Mouse (Mus musculus) midbrain, embryonic 13.5 days (tissue): Measurements from ENCODE around the gene Wdr70. TPM values are rescaled to one million over a fixed set of nuclear protein-coding genes. Genes with fewer than 3 reads are reported as not detected.

Experiments used
- ATAC-seq: fragments of 200-750 bp; cut with Nextera tagmentation; 2 replicates; pipeline ENCODE4 v1.8.0; 2017; ENCODE audit warnings: mild to moderate bottlenecking, moderate TSS enrichment, moderate library complexity
- H3K27ac ChIP-seq: fragments of 300-500 bp; sonication (generic); 2 replicates; pipeline ENCODE4 v1.5.1; 2015; ENCODE audit warnings: inconsistent platforms, mild to moderate bottlenecking, moderate library complexity
- H3K27me3 ChIP-seq: fragments of 300-500 bp; sonication (generic); 2 replicates; pipeline ENCODE4 v1.6.1; 2015; ENCODE audit warnings: mild to moderate bottlenecking, inconsistent platforms
- H3K36me3 ChIP-seq: fragments of 300-500 bp; sonication (generic); 2 replicates; pipeline ENCODE4 v1.6.1; 2015; ENCODE audit warnings: mild to moderate bottlenecking, inconsistent platforms
- H3K4me1 ChIP-seq: fragments of 300-500 bp; sonication (generic); replicated peaks from 2 replicates; pipeline ENCODE4 v1.6.1; 2015; ENCODE audit warnings: inconsistent platforms
- H3K4me2 ChIP-seq: fragments of 300-500 bp; sonication (generic); replicated peaks from 2 replicates; pipeline ENCODE4 v1.6.1; 2015; ENCODE audit warnings: moderate library complexity, mild to moderate bottlenecking, inconsistent platforms
- H3K4me3 ChIP-seq: fragments of 300-500 bp; sonication (generic); replicated peaks from 2 replicates; pipeline ENCODE4 v1.5.1; 2015; ENCODE audit warnings: mild to moderate bottlenecking, inconsistent platforms
- H3K9ac ChIP-seq: fragments of 300-500 bp; sonication (generic); replicated peaks from 2 replicates; pipeline ENCODE4 v1.6.1; 2015; ENCODE audit warnings: mild to moderate bottlenecking, inconsistent platforms
- H3K9me3 ChIP-seq: fragments of 300-500 bp; sonication (generic); 2 replicates; pipeline ENCODE4 v1.6.1; 2016; ENCODE audit warnings: mild to moderate bottlenecking, inconsistent platforms
- WGBS: fragments of 180-500 bp; shearing (Covaris S2); methylation state at CpG from one replicate; pipeline ENCODE4 v1.1.7; 2015; 5-methylcytosine and 5-hydroxymethylcytosine counted together
- polyA plus RNA-seq: library from polyadenylated mRNA; unstranded; fragments of >200 nt; fragmentation: Nextera tagmentation; extraction: Ambion mirVana; gene quantifications from 2 replicates; pipeline ENCODE4 v1.2.1, GENCODE M21; 2015

The Wdr70 gene
- polyA plus RNA-seq, 1 experiment from 2014 or later, result 72.6 TPM

DNA sequence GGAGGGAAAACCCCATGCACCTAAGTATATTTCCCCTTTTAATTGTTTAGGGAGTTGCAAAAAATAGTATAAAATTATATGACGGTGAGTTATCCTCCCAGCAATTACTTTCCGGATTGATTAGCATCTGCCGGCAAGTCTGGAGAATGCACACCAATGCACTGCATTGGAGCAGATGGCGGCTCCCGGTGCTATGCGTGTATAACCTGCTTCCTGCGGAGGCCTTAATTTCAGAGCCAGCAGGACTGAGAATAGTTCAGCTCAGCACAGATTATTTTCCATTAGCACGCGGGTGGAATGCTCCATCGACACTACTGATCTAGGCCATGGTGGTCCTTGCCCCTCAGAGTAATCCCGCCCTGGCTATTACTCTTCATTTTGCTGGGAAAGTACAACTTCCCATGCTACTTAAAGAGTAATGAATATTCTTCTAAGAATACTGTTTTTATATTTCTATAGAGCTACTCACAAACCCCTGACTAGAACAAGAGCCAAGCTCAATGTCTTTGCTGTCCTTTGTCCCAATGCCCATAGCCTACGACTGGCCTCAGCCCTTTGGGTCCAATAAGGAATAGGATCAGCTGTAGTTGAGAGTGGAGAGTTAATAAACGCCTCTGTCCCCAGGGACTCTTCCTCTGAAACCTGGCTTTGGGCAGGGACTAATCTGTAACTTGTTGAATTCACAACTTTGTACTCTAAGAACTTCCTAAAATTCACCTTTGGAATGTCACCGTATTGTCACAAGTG is 176.5 kb downstream of the Wdr70 start:
- H3K4me3 ChIP-seq, result no peak overlapping the region
- 88% methylated on average over 14 of the region's 14 CpGs for WGBS
- H3K9me3 ChIP-seq, result no peaks in the 10 kb centered on the region
- H3K27me3 ChIP-seq, result no peaks in the 10 kb centered on the region
- ATAC-seq, result no peak
- H3K9ac ChIP-seq, result no peak overlapping the region
- no peak overlapping the region for H3K27ac ChIP-seq
- no peak overlapping the region for H3K4me2 ChIP-seq
- no peaks in the 10 kb centered on the region for H3K4me1 ChIP-seq
- peaks cover 5% of the 10 kb centered on the region; the same call in 1 of the 2 replicates for H3K36me3 ChIP-seq

DNA sequence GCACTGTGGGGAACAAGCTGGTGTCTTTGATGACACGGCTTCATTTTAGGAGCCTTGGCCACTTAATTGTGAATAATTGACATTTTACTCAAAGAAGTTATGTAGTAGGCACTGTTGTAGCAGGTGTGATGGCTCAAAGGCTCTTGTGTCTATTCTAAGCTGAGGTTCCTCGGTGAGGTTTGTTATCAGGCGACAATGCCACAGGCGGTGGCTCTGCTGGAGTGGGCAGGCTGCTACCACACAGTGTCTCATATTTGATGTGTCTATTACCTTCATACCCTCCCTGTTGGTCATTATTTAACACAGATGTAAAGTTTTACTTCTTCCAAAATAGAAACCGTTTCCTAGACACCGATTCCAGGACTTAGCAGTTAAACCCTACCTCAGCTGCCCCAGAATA is 177.9 kb downstream of the Wdr70 start:
- Histone ChIP-seq H3K9me3 (no peaks in the 10 kb centered on the region), H3K27ac (no peak overlapping the region), H3K36me3 (peaks cover 5% of the 10 kb centered on the region; the same call in 1 of the 2 replicates), H3K4me3 (no peak overlapping the region), H3K4me1 (no peaks in the 10 kb centered on the region), H3K9ac (no peak overlapping the region), H3K4me2 (no peak overlapping the region), H3K27me3 (no peaks in the 10 kb centered on the region)
- 88% methylated on average over 6 of the region's 6 CpGs for WGBS
- ATAC-seq, result no peak

DNA sequence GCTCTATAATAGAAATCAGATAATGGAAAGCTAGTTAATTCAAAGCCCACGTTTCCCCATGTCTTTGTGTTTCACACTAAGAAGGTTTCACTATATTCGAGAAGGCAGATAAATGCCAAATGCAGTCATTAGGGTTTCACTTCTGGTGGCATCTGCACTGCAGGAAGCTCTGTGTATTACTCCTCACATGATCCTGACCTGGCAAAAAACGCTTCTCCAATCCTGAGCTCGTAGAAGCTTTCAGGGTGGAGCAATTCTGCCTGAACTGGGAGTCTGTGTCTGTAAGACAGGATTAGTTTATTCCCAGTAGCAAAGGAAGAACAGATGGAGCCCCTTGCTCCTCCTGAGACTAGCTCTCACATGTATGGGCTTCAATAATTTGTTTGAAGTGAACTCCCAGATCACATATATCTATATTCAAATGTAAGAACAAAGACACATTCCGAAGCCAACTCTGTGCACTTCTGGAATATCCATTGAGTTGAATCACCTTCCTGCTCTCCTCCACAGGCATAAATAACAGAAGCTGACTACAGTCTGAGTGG is 192.4 kb downstream of the Wdr70 start:
- Histone ChIP-seq H3K9me3 (no peaks in the 10 kb centered on the region), H3K27me3 (no peaks in the 10 kb centered on the region), H3K27ac (no peak overlapping the region), H3K9ac (no peak overlapping the region), H3K4me1 (peaks cover 6% of the 10 kb centered on the region), H3K4me2 (no peak overlapping the region), H3K36me3 (peaks cover 7% of the 10 kb centered on the region; the same call in 1 of the 2 replicates), H3K4me3 (no peak overlapping the region)
- 41% methylated on average over 5 of the region's 5 CpGs for WGBS
- peak; percentile 67 for ATAC-seq

DNA sequence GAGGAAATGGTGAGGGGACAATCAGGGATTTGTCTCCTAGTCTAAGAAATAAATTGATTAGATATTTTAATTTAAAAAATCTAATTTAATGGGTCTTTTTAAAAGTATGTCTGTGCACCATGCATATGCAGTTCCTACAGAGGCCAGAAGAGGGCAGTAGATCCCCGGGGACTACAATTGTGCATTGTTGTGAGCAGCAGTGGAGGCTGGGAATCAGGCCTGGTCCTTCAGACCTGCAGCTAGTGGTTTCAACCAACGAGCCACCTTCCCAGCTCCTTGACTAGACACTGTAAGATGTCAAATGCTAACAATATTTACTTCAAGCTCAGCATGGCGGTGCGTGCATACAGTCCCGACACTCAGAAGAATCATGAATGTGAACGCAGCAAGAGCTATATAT is 199.7 kb downstream of the Wdr70 start:
- H3K4me1 ChIP-seq, result no peaks in the 10 kb centered on the region
- no peak for ATAC-seq
- no peak overlapping the region for H3K9ac ChIP-seq
- no peak overlapping the region for H3K27ac ChIP-seq
- no peaks in the 10 kb centered on the region; the same call in 1 of the 2 replicates for H3K27me3 ChIP-seq
- H3K4me2 ChIP-seq, result no peak overlapping the region
- 97% methylated on average over 6 of the region's 6 CpGs for WGBS
- no peaks in the 10 kb centered on the region; the same call in 1 of the 2 replicates for H3K9me3 ChIP-seq
- H3K36me3 ChIP-seq, result no peaks in the 10 kb centered on the region
- H3K4me3 ChIP-seq, result no peak overlapping the region

DNA sequence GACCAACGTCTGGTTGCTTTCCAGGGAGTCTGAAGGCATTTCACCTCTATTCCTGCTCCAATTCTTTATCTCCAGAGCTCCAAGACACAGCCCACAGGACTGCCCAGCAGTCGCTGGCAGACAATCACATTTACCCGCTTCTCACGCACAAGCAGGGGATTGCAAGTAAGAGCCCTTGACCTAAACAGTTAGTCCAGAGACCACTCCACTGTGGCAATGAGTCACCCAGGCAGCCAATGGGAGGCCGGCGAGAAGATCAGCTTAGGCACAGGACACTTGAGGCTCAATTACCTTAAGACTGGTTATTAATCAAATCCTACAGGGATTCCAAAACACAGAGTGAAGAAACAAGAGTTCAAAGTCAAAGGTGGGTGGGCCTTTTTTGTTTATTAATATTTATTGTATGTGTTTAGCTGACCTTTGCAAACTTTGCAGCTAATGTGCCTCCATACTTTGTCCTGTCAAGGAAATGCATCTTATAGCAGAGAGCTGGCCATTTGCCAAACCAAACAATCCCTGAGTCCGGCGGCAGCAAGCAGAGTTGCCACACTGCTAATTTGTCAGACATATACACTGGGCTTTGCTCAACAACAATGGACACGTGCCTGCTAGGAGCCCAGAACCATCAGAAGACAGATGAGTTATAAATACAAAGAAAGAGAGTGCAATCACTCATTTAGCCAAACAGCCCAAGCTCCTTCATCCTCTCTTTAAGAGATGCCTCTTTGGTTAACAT is 207.3 kb downstream of the Wdr70 start:
- H3K4me3 ChIP-seq, result no peak overlapping the region
- H3K9me3 ChIP-seq, result no peaks in the 10 kb centered on the region
- no peak overlapping the region for H3K9ac ChIP-seq
- no peaks in the 10 kb centered on the region for H3K36me3 ChIP-seq
- peaks cover 37% of the 10 kb centered on the region for H3K4me1 ChIP-seq
- 52% methylated on average over 9 of the region's 9 CpGs for WGBS
- H3K27me3 ChIP-seq, result peaks cover 23% of the 10 kb centered on the region
- ATAC-seq, result no peak
- H3K4me2 ChIP-seq, result no peak overlapping the region
- H3K27ac ChIP-seq, result no peak overlapping the region

DNA sequence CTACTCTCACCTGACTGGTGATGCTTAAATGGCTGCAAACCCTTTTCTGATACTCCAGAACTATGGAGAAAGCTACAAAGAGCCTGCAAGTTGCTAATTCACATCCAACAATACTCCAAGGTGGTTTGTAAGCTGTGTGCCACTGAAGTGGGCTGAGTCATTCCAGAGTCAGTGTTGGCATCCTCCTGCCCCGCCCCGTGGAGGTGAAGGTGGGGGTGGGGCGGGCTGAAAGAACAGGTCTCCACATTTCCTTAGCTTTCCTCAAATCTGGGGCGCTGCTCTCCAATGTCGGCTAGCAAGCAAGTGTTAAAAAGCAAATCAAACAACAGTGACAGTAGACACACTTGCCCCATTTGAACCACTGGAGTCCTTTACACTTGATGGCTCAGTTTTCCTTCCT is 208.7 kb downstream of the Wdr70 start:
- Histone ChIP-seq H3K4me1 (peaks cover 37% of the 10 kb centered on the region), H3K4me3 (no peak overlapping the region), H3K9ac (no peak overlapping the region), H3K9me3 (no peaks in the 10 kb centered on the region), H3K27me3 (peaks cover 28% of the 10 kb centered on the region), H3K36me3 (0 out of 2 replicates have a peak, but pooled peaks cover 3% of the 10 kb centered on the region), H3K4me2 (no peak overlapping the region), H3K27ac (no peak overlapping the region)
- 77% methylated on average over 5 of the region's 5 CpGs for WGBS
- ATAC-seq, result no peak

DNA sequence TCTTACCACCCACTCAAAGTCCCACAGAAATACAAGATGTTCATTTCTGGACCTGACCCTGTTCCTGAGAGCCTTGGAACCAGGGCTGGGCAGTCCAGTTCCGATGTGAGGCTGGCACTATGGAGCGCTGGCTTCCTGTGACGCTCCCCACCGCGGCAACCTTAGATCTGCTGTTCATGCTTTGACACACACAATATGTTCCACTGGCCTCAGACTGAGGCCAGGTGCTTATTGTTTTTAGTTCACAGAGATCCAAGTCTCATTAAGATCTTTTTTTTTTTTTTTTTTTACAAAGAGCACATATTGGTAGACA is 209.7 kb downstream of the Wdr70 start:
- H3K27ac ChIP-seq, result no peak overlapping the region
- no peak overlapping the region for H3K9ac ChIP-seq
- WGBS, result 36% methylated on average over 5 of the region's 5 CpGs
- no peaks in the 10 kb centered on the region for H3K9me3 ChIP-seq
- H3K36me3 ChIP-seq, result 0 out of 2 replicates have a peak, but pooled peaks cover 3% of the 10 kb centered on the region
- H3K4me1 ChIP-seq, result peaks cover 37% of the 10 kb centered on the region
- peaks cover 28% of the 10 kb centered on the region for H3K27me3 ChIP-seq
- H3K4me3 ChIP-seq, result no peak overlapping the region
- 0 out of 2 replicates have a peak, but pooled peaks have one; percentile 1 for ATAC-seq
- H3K4me2 ChIP-seq, result no peak overlapping the region

DNA sequence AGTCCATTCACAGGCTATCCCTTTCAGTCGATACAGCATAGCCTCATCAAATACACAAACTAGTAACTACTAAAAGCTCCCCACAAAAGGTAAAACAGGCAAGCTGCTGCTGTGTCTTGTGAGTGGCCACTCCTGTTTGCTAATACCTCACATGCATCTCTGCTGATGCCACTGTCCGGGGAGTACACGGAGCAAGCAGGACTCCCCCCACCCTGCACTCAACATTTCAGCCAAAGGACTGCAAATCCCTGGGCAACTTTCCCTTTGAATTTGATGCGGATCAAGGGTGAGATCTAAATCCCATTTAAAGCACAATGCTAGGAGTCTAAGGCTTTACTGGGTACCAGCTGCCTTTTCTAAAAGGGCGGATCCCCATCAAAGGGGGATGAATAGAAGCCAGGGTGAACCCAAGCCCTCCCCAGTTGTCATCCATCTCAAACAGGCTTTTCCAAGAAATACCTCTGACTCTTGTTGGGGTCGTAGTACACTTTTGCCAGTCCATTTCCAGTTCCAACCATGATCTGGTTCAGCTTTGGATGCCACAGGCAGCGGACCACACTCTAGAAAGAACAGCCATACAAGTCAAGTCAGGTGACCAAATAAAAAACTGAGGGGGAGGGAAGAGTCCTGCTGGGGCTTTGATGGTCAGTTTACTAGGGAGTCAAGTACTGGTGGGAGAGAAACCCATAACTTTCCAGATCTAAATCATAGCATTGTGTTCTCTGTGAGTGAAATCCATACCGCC is 210.2 kb downstream of the Wdr70 start:
- Histone ChIP-seq H3K9me3 (no peaks in the 10 kb centered on the region), H3K27ac (no peak overlapping the region), H3K9ac (no peak overlapping the region), H3K4me2 (no peak overlapping the region), H3K36me3 (peaks cover 8% of the 10 kb centered on the region; the same call in 1 of the 2 replicates), H3K27me3 (peaks cover 28% of the 10 kb centered on the region), H3K4me1 (peaks cover 37% of the 10 kb centered on the region), H3K4me3 (no peak overlapping the region)
- WGBS, result 26% methylated on average over 8 of the region's 8 CpGs
- ATAC-seq, result peak; percentile 76

DNA sequence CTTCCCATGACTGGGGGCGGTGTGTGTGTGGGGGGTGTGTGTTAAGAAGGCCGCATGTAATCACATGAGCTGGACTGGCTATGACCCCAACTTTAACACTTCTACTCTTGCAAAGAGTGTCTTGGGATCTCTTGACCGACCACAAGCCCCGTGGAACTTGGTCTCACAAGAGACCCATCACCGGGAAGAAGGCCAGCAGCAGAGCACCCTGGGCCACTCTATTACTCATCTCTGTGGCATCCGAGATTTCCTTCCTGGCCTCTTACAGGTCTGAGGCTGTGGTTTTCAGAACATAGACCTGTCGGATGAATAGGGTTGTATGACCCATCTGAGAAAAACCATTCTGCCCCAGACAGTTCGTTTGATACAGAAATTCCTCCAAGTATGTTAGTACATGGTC is 212.4 kb downstream of the Wdr70 start:
- ATAC-seq, result no peak
- 96% methylated on average over 8 of the region's 8 CpGs for WGBS

DNA sequence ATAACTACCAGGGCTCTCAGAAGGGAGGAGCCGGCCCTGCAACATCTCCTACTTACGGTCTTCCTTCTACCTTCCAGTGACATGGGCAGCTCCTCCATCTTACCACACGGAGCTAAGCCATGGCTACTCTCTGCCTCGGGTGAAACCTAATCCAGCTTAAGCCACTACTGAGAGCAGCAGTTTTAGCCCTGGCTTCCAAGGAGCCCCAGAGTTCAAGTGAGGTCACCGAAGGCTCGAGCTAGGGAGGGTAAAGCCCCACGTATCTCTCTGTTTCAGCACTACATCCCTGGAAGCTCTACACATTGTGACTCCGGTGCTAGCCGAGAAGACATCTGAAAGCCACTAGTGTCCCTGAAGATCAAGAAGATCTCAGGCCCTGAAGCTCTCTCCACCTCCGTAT is 213.9 kb downstream of the Wdr70 start:
- no peak for ATAC-seq
- Histone ChIP-seq H3K4me1 (peaks cover 23% of the 10 kb centered on the region), H3K27ac (no peak overlapping the region), H3K27me3 (peaks cover 20% of the 10 kb centered on the region), H3K36me3 (peaks cover 15% of the 10 kb centered on the region), H3K9ac (no peak overlapping the region), H3K4me2 (no peak overlapping the region), H3K9me3 (peaks cover 6% of the 10 kb centered on the region), H3K4me3 (no peak overlapping the region)
- WGBS, result 37% methylated on average over 10 of the region's 10 CpGs

More for the DNA sequence above, 212.4 kb downstream of the Wdr70 start:
- H3K9me3 ChIP-seq, result peaks cover 5% of the 10 kb centered on the region
- H3K4me2 ChIP-seq, result no peak overlapping the region
- H3K4me1 ChIP-seq, result peaks cover 29% of the 10 kb centered on the region
- no peak overlapping the region for H3K27ac ChIP-seq
- H3K36me3 ChIP-seq, result peaks cover 13% of the 10 kb centered on the region
- peaks cover 28% of the 10 kb centered on the region for H3K27me3 ChIP-seq
- H3K4me3 ChIP-seq, result no peak overlapping the region
- H3K9ac ChIP-seq, result no peak overlapping the region

DNA sequence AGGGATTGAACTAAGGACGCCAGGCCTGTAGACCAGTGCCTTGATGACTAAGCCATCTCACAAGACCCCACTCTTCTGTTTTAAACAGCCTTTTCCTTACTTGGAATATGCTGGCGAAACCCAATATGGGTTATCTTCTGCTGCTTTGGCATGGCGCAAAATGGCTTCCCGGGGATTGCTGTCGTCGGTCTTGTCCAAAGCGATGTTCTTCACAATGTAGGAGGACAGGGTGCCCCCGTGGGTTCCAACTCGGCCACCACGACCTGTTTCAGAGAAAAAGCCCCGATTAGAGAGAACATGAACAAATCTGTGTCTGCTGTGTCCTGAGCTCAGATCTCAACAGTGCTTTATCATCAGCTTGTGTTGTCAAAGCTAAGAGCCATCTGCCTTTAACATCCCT is 214.8 kb downstream of the Wdr70 start:
- Histone ChIP-seq H3K27ac (no peak overlapping the region), H3K4me1 (peaks cover 21% of the 10 kb centered on the region), H3K4me2 (no peak overlapping the region), H3K4me3 (no peak overlapping the region), H3K9me3 (peaks cover 6% of the 10 kb centered on the region), H3K36me3 (peaks cover 15% of the 10 kb centered on the region), H3K27me3 (peaks cover 17% of the 10 kb centered on the region), H3K9ac (no peak overlapping the region)
- ATAC-seq, result no peak
- 94% methylated on average over 11 of the region's 11 CpGs for WGBS

DNA sequence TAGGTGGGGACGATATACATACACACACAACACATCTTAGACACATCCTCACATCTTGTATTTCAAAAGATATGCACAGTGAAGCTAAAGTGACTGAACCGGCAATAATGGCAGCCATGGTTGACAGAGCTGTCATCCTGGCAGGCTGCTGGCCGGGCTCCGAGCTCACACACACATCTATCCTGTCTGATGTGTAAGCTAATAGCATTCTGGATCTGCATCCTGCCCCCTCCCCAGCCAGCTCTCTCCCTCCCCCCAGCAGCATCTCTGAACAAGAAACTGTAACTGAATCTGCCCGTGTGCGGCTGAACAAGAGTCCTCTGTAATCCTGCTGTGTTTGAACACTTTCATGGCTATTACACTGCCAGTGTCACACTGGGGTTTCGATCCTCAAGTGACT is 219.1 kb downstream of the Wdr70 start:
- Histone ChIP-seq H3K9me3 (peaks cover 6% of the 10 kb centered on the region), H3K9ac (no peak overlapping the region), H3K4me3 (no peak overlapping the region), H3K4me1 (peaks cover 26% of the 10 kb centered on the region), H3K36me3 (peaks cover 12% of the 10 kb centered on the region), H3K4me2 (no peak overlapping the region), H3K27me3 (peaks cover 11% of the 10 kb centered on the region; the same call in 1 of the 2 replicates), H3K27ac (no peak overlapping the region)
- peak; percentile 49 for ATAC-seq
- WGBS, result 48% methylated on average over 7 of the region's 7 CpGs
